Mouse (Mus musculus): ENCODE measurements around the gene Nr1h2.

Nr1h2 gene

GRCm38 (mm10) chr7:44529518-44529917 is 24.2 kb downstream of the Nr1h2 start:
- DNase-seq (ENCODE audit: low spot score in 2 of 2): no peak

GRCm38 (mm10) chr7:44527483-44528398 is 26.0 kb downstream of the Nr1h2 start:
- peak; percentile 69 to 76 for DNase-seq (ENCODE audit: low spot score in 2 of 2)

GRCm38 (mm10) chr7:44526414-44527154 is 27.2 kb downstream of the Nr1h2 start:
- DNase-seq (ENCODE audit: low spot score in 2 of 2): no peak

- peak in 1 of 2 experiments; percentile 50 for DNase-seq (ENCODE audit: low spot score in 2 of 2)
These were observed 28.5 kb downstream of the Nr1h2 start for GRCm38 (mm10) chr7:44525126-44525832.

- no peak for DNase-seq (ENCODE audit: low spot score in 2 of 2)
These were observed 29.2 kb downstream of the Nr1h2 start, which contains the start of gene Mybpc2 for GRCm38 (mm10) chr7:44524502-44524901. Gene Mybpc2, minus strand, starts transcription at chr7:44524656.

GRCm38 (mm10) chr7:44523056-44523455 is 30.7 kb downstream of the Nr1h2 start:
- no peak for DNase-seq (ENCODE audit: low spot score in 2 of 2)

GRCm38 (mm10) chr7:44521710-44522109 is 32.0 kb downstream of the Nr1h2 start:
- peak; percentile 27 to 43 for DNase-seq (ENCODE audit: low spot score in 2 of 2)

GRCm38 (mm10) chr7:44520990-44521389 is 32.8 kb downstream of the Nr1h2 start:
- DNase-seq (ENCODE audit: low spot score in 2 of 2): no peak

GRCm38 (mm10) chr7:44519240-44519913 is 34.4 kb downstream of the Nr1h2 start:
- no peak for DNase-seq (ENCODE audit: low spot score in 2 of 2)

GRCm38 (mm10) chr7:44507491-44507890 is 46.3 kb downstream of the Nr1h2 start:
- DNase-seq (ENCODE audit: low spot score in 2 of 2): no peak

GRCm38 (mm10) chr7:44501563-44502115 is 52.1 kb downstream of the Nr1h2 start:
- DNase-seq (ENCODE audit: low spot score in 2 of 2): peak; percentile 75 to 76

- no peak for DNase-seq (ENCODE audit: low spot score in 2 of 2)
These were observed 53.7 kb downstream of the Nr1h2 start for GRCm38 (mm10) chr7:44500046-44500445.

Data from frontal cortex, postnatal 36 days (tissue).